Mouse (Mus musculus): ENCODE data around the gene Cmc2. TPM values are rescaled to one million over a fixed set of nuclear protein-coding genes. Genes with fewer than 3 reads are reported as not detected.

The Cmc2 gene
- 89.0 and 93.9 TPM in 2 replicates for polyA plus RNA-seq (2015; fragmentation: Nextera tagmentation; extraction: Ambion mirVana)

DNA sequence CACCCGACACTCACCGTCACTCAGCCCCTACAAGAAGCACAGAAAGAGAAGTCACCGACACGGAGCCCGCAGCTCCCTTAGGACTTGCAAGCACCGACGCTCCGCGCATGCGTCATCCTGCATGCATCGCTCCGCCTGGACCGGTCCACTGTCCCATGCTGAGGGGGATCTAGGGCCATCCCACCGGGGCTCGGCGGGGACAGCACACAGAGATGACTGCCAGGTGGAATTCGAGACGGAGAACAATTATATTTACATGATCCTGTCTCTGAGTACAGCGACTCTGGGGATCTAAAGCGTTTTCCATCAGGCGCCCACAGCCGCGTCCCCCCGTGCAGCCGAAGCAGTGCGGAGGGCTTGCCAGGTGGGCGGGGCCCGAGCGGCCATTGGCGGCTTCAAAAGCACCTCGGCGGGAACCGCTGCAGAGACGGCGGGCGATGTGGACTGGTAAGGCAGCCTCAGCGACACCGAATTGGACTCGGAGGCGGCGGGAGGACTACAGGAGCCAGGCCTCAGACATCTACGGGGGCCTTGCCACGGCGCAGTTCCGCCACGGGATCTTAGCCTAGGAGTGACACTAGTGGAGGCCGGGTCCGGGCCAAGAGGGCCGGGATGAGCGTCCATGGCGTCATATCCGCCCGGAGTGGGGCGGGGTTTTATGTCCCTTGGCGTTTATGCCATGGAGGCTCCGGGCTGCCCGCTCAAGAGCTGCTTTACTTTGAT is at the start of gene Cmc2, which contains the start of gene Cenpn:
Gene Cmc2, minus strand, starts transcription at position 119 of the 723 bp plus-strand sequence.
Gene Cenpn, plus strand, starts transcription at position 394 of the 723 bp plus-strand sequence.
- H3K4me1 ChIP-seq (replicated peaks), result peaks cover 48% of the 10 kb centered on the region
- H3K27me3 ChIP-seq, result no peaks in the 10 kb centered on the region
- H3K36me3 ChIP-seq, result peaks cover 45% of the 10 kb centered on the region
- H3K4me3 ChIP-seq (replicated peaks), result peak within 1 kb of the TSS; percentile 86
- DNase-seq (peak; percentile 90), ATAC-seq (ENCODE audit: low read depth) (peak; percentile 90)
- H3K4me2 ChIP-seq, result peak within 1 kb of the TSS; percentile 89
- peak within 1 kb of the TSS; percentile 89 for H3K9ac ChIP-seq
- H3K9me3 ChIP-seq (replicated peaks), result no peaks in the 10 kb centered on the region
- under 1% methylated on average over 57 of the region's 57 CpGs for WGBS (ENCODE audit: insufficient replicate concordance)
- H3K27ac ChIP-seq, result peak within 1 kb of the TSS; percentile 90

DNA sequence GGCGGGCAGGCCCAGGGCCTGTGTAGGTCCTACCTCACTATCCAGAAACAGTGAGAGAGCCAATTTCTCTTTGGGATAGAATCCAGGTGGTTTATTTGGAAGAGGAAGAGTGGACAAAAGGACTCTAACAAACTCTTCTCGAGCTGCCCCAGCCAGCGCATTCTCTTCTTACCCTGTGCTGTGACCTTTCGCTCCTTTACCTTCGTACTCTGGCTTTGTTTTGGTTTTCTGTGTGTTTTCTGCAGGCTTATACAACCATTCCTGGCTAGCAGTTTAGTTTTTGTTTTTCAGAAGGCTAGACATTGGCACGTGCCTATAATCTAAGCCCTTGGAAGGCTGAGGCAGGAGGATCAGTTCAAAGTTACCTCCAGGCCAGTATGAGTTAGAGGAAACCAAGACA is 48.3 kb upstream of the Cmc2 start:
- no peak for DNase-seq
- no peak overlapping the region for H3K9ac ChIP-seq
- no peaks in the 10 kb centered on the region for H3K36me3 ChIP-seq
- H3K4me2 ChIP-seq, result no peak overlapping the region
- H3K27ac ChIP-seq, result no peak overlapping the region
- H3K9me3 ChIP-seq (replicated peaks), result no peaks in the 10 kb centered on the region
- 63% methylated on average over 6 of the region's 6 CpGs for WGBS (ENCODE audit: insufficient replicate concordance)
- no peak for ATAC-seq (ENCODE audit: low read depth)
- no peak overlapping the region for H3K4me3 ChIP-seq (replicated peaks)
- H3K4me1 ChIP-seq (replicated peaks), result no peaks in the 10 kb centered on the region
- H3K27me3 ChIP-seq, result peaks cover 4% of the 10 kb centered on the region; the same call in 1 of the 2 replicates

DNA sequence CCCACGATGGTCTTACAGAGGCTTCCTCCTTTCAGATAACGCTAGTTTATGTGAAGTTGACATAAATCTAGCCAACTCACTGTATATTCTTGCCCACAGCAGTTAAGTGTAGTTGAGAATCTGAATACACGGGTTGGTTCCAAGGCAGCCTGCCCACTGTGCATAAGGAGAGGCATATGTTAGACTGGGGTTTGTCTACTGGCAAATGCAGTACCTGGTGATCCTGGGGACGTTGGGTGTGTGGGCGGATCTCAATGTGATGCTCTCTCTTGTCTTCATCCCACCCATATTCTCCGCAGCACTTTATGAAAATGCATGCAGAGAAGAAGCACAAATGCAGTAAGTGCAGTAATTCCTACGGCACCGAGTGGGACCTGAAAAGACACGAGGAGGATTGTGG is 33.2 kb upstream of the Cmc2 start:
- no peak overlapping the region for H3K27ac ChIP-seq
- ATAC-seq (ENCODE audit: low read depth), result no peak
- no peaks in the 10 kb centered on the region for H3K27me3 ChIP-seq
- H3K9me3 ChIP-seq (replicated peaks), result no peaks in the 10 kb centered on the region
- WGBS (ENCODE audit: insufficient replicate concordance), result 76% methylated on average over 9 of the region's 9 CpGs
- no peak overlapping the region for H3K9ac ChIP-seq
- no peak overlapping the region for H3K4me2 ChIP-seq
- peaks cover 5% of the 10 kb centered on the region; the same call in 1 of the 2 replicates for H3K4me1 ChIP-seq (replicated peaks)
- DNase-seq, result no peak
- H3K4me3 ChIP-seq (replicated peaks), result no peak overlapping the region
- peaks cover 61% of the 10 kb centered on the region for H3K36me3 ChIP-seq

DNA sequence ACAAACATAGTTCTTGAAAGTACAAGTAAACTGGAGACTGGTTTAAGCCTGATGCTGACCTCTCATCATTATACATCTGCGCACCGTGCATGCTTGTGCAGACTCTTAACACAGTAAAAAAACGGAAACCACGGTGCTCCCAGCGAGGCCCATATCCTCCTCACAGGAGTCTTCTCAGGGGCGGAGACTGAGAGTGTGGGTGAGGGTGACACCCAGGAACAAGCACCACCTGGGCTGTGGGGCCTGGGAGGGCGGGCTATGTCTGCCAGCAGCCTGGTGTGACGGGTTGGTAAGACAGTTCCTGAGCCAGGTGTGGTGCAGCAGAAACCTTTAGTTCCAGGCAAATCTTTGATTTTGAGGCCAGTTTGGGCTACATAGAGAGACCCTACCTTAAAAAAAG is 31.2 kb upstream of the Cmc2 start:
- H3K4me1 ChIP-seq (replicated peaks), result peaks cover 17% of the 10 kb centered on the region
- no peak for ATAC-seq (ENCODE audit: low read depth)
- H3K9ac ChIP-seq, result no peak overlapping the region

DNA sequence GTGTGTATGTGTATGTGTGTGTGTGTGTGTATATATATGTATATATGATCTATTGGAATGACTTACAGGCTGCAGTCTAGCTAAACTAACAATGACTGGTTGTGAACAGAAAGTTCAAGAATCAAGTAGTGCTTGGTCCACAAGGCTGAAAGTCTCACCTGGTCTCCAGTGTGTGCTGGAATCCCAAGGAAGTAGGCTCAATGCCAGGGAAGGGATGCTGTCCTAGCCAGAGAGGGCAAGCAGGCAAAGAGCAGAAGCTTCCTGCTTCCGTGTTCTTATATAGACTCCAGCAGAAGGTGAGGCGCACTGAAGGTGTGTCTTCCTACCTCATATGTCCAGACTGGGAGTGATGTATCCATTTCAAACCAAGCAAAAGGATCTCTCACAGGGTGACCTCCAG is 30.5 kb upstream of the Cmc2 start:
- no peak for ATAC-seq (ENCODE audit: low read depth)
- 72% methylated on average over 2 of the region's 2 CpGs for WGBS (ENCODE audit: insufficient replicate concordance)
- no peak overlapping the region for H3K9ac ChIP-seq
- no peaks in the 10 kb centered on the region for H3K9me3 ChIP-seq (replicated peaks)
- H3K4me3 ChIP-seq (replicated peaks), result no peak overlapping the region
- no peaks in the 10 kb centered on the region for H3K27me3 ChIP-seq
- H3K36me3 ChIP-seq, result peaks cover 41% of the 10 kb centered on the region
- H3K4me2 ChIP-seq, result no peak overlapping the region
- H3K4me1 ChIP-seq (replicated peaks), result peaks cover 24% of the 10 kb centered on the region
- H3K27ac ChIP-seq, result no peak overlapping the region
- DNase-seq, result no peak

More for the DNA sequence above, 31.2 kb upstream of the Cmc2 start:
- Histone ChIP-seq H3K9me3 (replicated peaks) (no peaks in the 10 kb centered on the region), H3K27ac (no peak overlapping the region), H3K4me3 (replicated peaks) (no peak overlapping the region), H3K27me3 (no peaks in the 10 kb centered on the region), H3K4me2 (no peak overlapping the region), H3K36me3 (peaks cover 47% of the 10 kb centered on the region)
- WGBS (ENCODE audit: insufficient replicate concordance), result 65% methylated on average over 8 of the region's 8 CpGs
- no peak for DNase-seq

DNA sequence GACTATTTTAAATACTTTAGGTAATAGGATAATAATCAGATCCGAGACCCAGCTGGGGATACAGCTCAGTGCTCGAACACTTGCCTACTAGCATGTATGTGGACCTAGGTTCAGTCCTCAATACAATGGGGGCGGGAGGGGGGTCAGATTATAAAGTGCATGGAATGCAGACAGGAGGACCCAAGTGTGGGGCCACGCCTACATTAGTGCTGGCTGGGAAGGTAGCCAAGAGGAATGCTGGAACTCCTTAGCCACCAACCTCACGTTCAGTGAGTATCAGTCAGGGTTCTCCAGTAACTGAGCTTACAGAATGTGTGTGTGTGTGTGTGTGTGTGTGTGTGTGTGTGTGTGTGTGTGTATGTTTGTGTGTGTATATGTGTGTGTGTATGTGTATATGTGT is 30.1 kb upstream of the Cmc2 start:
- 70% methylated on average over 5 of the region's 5 CpGs for WGBS (ENCODE audit: insufficient replicate concordance)
- no peaks in the 10 kb centered on the region for H3K27me3 ChIP-seq
- DNase-seq, result no peak

DNA sequence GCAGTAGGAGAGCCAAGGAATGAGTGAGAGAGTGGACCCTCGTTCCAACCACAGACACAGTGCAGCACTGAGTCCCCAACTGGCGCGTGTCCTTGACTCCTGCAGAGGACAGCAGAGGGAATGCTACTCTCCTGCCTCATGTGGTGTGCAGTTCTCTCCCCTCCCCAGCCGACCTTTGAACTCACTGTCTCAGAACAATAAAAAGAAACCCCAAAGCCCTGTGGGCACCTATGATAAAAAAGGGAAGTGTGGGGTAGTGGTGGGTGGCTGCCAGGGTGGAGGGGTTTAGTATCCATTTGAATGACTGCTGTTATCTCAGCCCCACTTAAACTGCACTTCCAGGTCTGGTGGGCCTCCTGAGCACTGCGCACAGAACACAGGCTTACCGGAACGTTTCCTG is 26.3 kb upstream of the Cmc2 start:
- Histone ChIP-seq H3K9me3 (replicated peaks) (no peaks in the 10 kb centered on the region), H3K9ac (peak overlapping the region; percentile 7), H3K4me2 (peak overlapping the region; percentile 21; the same call in 1 of the 2 replicates), H3K27ac (no peak overlapping the region; the same call in 1 of the 2 replicates), H3K4me1 (replicated peaks) (peaks cover 60% of the 10 kb centered on the region), H3K27me3 (no peaks in the 10 kb centered on the region), H3K4me3 (replicated peaks) (no peak overlapping the region), H3K36me3 (no peaks in the 10 kb centered on the region)
- WGBS (ENCODE audit: insufficient replicate concordance), result 29% methylated on average over 7 of the region's 7 CpGs
- ATAC-seq (ENCODE audit: low read depth) (no peak), DNase-seq (peak; percentile 9)

More for the DNA sequence above, 30.1 kb upstream of the Cmc2 start:
- H3K4me1 ChIP-seq (replicated peaks), result peaks cover 28% of the 10 kb centered on the region
- no peak overlapping the region for H3K4me3 ChIP-seq (replicated peaks)
- no peak overlapping the region; the same call in 1 of the 2 replicates for H3K27ac ChIP-seq
- no peaks in the 10 kb centered on the region for H3K9me3 ChIP-seq (replicated peaks)
- H3K36me3 ChIP-seq, result peaks cover 37% of the 10 kb centered on the region
- ATAC-seq (ENCODE audit: low read depth), result no peak
- no peak overlapping the region for H3K9ac ChIP-seq
- H3K4me2 ChIP-seq, result no peak overlapping the region

DNA sequence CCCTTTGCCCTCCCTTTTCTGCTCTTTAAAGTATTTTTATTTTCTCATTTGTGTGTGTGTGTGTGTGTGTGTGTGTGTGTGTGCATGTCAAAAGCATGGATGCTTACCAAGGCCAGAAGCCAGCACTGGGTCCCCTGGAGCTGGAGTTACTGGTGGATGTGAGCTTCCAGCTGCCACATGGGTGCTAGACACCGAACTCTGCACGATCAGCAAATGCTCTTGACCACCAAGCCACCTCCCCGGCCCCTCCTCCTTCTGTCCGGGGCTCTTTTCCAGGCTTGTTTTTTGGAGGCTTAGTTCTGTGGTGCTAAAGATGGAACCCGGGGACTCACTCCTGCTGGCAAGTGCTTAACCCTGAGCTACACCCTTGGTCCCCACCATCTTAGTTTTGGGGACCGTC is 25.6 kb upstream of the Cmc2 start:
- peaks cover 66% of the 10 kb centered on the region for H3K4me1 ChIP-seq (replicated peaks)
- DNase-seq, result no peak
- H3K4me3 ChIP-seq (replicated peaks), result peak overlapping the region; percentile 48
- H3K4me2 ChIP-seq, result peak overlapping the region; percentile 98
- H3K27ac ChIP-seq, result peak overlapping the region; percentile 79
- peak overlapping the region; percentile 90 for H3K9ac ChIP-seq
- no peak for ATAC-seq (ENCODE audit: low read depth)
- H3K9me3 ChIP-seq (replicated peaks), result no peaks in the 10 kb centered on the region
- WGBS (ENCODE audit: insufficient replicate concordance), result 51% methylated on average over 6 of the region's 6 CpGs
- no peaks in the 10 kb centered on the region for H3K36me3 ChIP-seq
- H3K27me3 ChIP-seq, result no peaks in the 10 kb centered on the region

DNA sequence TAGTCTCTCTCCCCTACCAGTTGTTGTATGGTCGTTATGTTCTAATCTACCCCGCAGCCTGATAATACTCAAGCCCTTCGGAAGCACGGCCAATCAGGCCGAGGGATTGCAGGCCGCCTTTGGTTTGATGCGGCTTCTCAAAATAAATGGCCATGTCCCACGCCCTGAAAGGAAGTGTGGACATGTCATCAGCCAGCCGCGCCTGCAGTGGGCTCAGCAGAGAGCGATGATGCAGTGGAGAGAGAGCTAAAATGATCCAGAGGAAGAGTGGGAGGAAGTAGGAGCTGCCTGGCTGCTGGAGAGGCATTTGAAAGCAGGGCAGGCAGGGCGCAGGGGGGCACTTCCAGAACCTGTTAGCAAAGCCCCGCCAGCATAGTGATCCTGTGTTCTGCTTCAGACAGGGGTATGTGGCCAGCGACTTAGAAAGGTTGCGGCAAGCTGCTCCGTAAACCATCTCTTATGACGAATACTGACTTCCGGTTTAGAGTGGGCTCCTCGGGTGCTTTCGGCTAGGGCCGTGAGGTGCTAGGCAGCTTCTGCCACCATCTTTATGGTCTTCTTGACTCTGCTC is 25.1 kb upstream of the Cmc2 start:
- Histone ChIP-seq H3K27ac (peak overlapping the region; percentile 79), H3K4me2 (peak overlapping the region; percentile 98), H3K36me3 (peaks cover 4% of the 10 kb centered on the region), H3K9me3 (replicated peaks) (no peaks in the 10 kb centered on the region), H3K27me3 (no peaks in the 10 kb centered on the region), H3K4me3 (replicated peaks) (peak overlapping the region; percentile 48), H3K9ac (peak overlapping the region; percentile 90), H3K4me1 (replicated peaks) (peaks cover 64% of the 10 kb centered on the region)
- ATAC-seq (ENCODE audit: low read depth), result no peak
- DNase-seq, result peak; percentile 11
- WGBS (ENCODE audit: insufficient replicate concordance), result 25% methylated on average over 21 of the region's 21 CpGs

DNA sequence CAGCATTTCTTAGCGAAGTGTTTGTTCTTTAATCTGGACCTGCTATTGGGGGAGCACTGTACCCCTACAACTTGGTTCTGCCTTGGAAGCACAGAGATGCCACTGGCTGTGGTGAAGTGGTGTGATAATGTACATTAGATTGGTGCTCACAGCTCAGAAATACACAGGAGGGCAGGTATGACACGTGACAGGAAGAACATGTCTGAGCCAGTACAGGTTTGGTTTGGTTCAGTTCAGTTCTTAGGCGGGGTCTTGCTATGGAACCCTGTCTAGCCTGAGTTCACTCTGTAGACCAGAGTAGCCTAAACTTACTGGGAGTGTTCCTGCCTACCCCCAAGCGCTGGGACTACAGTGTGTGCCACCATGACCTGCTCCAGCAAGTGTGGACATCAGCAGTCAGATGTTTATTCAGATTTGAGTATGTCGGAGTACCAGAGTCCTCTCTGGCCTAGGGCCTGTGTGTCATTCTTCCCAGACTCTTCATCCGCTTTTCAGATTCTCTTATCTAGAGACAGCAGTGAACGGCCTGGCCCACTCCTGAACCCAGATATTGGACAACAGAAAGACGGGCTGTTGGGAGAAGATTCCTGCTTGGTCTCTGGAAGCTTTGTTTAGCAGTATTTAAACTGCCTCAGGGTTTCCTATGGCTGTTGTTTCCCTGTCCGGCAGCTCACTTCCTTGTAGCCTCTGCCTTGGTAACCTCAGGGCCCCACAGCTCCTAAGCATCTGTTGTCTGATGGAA is 24.1 kb upstream of the Cmc2 start:
- Histone ChIP-seq H3K4me3 (replicated peaks) (peak overlapping the region; percentile 98), H3K9ac (peak overlapping the region; percentile 90), H3K27ac (peak overlapping the region; percentile 79), H3K4me1 (replicated peaks) (peaks cover 61% of the 10 kb centered on the region), H3K27me3 (no peaks in the 10 kb centered on the region), H3K9me3 (replicated peaks) (no peaks in the 10 kb centered on the region), H3K4me2 (peak overlapping the region; percentile 98), H3K36me3 (peaks cover 14% of the 10 kb centered on the region)
- peak; percentile 74 for ATAC-seq (ENCODE audit: low read depth)
- peak; percentile 65 for DNase-seq
- 28% methylated on average over 9 of the region's 9 CpGs for WGBS (ENCODE audit: insufficient replicate concordance)

DNA sequence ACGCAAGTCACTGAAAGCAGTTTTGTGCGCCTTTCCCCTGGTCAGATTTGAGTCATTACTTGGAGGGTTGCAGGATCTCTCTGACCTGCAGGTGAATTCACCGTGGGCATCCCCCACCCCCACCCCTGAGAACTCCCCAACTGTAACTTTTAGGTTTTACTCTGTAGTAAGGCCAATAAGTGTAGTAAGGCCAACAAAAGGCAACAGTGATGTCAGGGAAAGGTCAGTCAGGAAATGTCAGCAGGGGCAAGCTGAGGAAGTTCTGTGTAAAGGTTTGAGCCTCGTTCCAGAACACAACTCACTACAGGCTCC is 23.1 kb upstream of the Cmc2 start:
- H3K4me3 ChIP-seq (replicated peaks), result peak overlapping the region; percentile 98
- H3K9ac ChIP-seq, result peak overlapping the region; percentile 90
- peak overlapping the region; percentile 98 for H3K4me2 ChIP-seq
- H3K4me1 ChIP-seq (replicated peaks), result peaks cover 61% of the 10 kb centered on the region
- peaks cover 21% of the 10 kb centered on the region for H3K36me3 ChIP-seq
- no peaks in the 10 kb centered on the region for H3K9me3 ChIP-seq (replicated peaks)
- WGBS (ENCODE audit: insufficient replicate concordance), result 10% methylated on average over 4 of the region's 4 CpGs
- H3K27me3 ChIP-seq, result no peaks in the 10 kb centered on the region
- ATAC-seq (ENCODE audit: low read depth), result no peak
- H3K27ac ChIP-seq, result peak overlapping the region; percentile 79
- DNase-seq, result no peak

Data from liver, embryonic 13.5 days (tissue).